Mouse (Mus musculus) layer of hippocampus, adult 18-20 months (tissue): ENCODE measurements around the gene Ago3. TPM values are rescaled to one million over a fixed set of nuclear protein-coding genes. Genes with fewer than 3 reads are reported as not detected.

ENCODE experiments used
- DNase-seq, 2 experiments: peaks; one replicate each; pipeline ENCODE4 v3.0.0; 2022; ENCODE audit warnings: low spot score in 2 of 2
- long read RNA-seq: library from polyadenylated mRNA; stranded (forward); transcript quantifications from one replicate; pipeline ENCODE4 v2.0.0, GENCODE M21; 2021
- total RNA-seq, 2 experiments: library from RNA; stranded (reverse); gene quantifications; 2 replicates each; pipeline ENCODE4 v1.2.3; 2021

Gene Ago3
- 10 to 100 TPM; 36.9 to 38.7 TPM for total RNA-seq
- long read RNA-seq, full-length matches to known transcripts = 1 of 18 reads
- long read RNA-seq, partial matches to known transcripts = 5 of 18 reads
- long read RNA-seq, other reads (novel, unspliced or antisense) = 12 of 18 reads

DNA sequence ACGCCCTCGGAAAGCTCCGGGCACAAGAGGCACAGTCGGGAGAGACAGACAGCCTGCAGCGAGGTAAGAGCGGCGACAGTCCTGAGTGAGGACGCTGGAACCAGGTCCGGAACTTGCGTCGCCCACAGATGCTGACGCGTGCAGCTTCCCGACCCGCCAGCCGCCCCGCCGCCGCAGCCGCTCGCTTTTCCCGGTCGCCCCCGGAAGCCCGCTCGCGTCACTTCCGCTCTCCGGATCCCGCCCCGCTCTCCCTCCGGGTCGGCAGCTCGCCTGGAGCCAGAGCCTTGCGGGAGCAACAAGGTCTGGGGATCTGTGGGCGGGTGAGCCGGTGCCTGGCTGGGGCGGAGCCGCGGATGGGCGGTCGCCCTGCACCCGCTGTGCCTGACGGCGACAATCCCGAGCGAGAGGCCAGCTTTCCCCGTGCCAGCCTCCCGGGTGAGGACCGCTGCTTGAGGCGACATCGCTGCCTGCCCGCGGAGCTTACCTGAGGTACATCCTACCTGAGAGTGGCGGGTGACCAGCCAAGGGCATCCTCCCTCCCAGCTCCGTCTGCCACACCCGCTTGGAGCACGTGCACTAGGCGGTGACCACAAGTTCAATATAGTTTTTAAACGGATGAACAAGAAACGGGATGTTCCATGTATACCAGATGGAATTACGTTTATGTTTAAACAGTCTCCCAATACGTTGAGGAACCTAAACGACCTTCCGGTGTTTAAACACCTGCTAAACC, at the start of gene Ago3:
TSS of gene Ago3 (minus strand) at position 210 of the 733 bp plus-strand sequence.
- peak; percentile 92 for DNase-seq

DNA sequence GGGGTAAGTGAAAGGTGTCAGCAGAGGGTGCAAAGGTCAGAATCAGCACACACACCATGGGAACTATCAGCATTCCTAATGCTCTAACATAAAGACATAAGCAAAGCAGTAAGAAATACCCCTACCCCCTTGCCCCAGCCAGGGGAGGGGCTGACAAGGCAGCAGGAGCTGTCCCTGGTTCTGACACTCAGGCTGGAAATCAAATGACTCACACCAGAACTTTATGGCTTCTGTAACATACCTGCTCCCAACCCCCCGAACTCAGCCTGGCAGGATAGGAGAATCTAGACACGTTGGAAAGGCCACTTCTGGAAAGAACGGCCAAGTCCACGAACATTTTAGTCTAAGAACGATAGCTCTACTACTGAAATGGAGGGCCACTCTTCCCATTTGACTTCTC, 43.7 kb upstream of the Ago3 start:
- DNase-seq = no peak

DNA sequence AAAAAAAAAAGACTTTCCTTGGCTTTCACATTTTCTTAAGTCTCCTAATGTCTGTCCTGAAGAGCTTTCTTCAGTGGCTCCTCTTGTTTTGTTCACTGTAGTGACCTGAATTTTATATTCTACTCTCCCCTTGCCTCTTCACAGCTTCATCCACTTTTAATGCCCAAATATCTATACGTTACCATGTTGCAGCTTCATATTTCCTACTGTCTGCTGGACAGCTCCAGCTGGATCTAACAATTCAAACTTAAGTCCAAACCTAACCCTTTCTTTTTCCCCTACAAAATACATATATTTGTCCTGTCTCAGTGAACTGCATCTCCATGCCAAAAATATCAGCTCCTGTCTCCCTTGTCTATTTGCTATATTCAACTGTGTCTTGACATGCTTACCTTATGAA, 40.0 kb upstream of the Ago3 start:
- DNase-seq = no peak

DNA sequence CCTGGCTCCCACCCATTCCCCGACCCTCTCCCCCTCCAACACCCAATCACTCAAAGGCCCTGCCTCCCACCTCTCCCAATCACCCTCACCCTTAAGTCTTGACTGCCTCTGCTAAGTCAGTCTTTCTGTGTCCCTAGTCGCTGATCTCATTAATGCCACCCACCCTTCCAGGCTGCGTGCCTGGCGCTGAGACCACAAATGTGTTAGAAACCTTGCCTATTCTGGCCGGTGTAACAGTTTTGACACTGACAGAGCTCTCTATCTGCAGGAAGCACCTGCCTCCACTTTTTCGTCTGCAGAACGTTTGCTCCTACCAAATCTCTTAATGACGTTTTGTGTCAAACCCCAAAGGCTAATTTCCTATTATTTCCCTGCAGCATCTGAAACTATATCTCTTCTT, 39.6 kb upstream of the Ago3 start:
- DNase-seq = no peak

DNA sequence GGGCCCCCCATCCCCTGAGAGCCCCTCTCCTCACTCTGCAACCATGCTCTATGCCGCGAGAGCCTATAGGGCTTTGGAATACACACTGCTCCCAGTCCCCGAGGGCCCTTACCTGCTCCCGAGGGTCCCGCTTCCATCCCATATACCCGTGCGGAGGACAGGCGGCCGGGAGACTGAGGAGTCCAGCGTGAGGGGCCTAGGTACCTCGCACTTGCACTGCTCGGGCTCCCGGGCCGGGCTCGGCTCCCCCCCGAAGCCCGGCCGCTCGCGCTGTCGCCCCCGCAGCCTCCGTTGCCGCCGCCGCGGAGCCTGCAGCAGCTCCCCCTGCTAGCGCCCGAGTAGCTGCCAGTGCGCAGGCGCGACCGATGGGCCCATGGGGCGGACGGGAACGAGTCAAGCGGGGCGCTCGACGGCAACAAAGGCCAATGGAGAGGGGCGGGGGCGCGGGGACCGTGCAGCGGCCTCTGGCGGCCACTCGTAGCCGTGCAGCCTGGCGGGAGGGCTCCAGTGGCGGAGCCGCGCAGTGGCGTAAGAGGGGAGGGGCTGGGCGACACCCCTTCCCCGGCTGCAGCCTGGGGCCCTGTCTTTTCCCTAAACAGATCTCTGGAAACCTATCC, 39.0 kb upstream of the Ago3 start, which contains the start of gene Ago1:
TSS of gene Ago1 (minus strand) at position 299 of the 617 bp plus-strand sequence.
- DNase-seq = peak; percentile 93 to 96

DNA sequence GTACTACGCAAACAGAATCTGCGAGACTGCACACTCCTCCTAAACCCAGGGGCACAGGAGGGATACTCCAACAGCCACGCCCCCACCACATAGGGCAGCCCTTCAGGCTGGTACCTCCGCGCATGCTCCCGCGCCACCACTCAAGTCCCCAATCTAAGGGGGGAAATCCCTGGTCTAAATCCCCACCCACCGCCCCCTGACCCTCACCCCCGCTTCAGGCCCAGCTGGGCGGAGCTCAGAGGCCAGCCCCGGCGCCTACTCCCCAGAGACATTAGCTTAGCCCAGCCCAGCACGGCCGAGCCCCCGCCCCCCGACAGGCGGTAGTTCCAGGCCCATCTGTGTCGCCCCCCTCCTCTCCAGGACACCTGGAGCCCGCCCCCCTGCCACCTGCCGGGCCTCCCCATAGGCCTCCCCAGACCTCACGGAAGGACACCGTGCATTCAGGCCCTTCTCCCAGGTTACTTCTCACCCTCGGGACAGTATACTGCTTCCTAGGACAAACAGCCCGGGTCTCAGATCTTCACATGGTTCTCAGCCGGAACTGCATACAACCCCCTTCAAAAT, 38.4 kb upstream of the Ago3 start:
- peak in 1 of 2 experiments; percentile 59 for DNase-seq

DNA sequence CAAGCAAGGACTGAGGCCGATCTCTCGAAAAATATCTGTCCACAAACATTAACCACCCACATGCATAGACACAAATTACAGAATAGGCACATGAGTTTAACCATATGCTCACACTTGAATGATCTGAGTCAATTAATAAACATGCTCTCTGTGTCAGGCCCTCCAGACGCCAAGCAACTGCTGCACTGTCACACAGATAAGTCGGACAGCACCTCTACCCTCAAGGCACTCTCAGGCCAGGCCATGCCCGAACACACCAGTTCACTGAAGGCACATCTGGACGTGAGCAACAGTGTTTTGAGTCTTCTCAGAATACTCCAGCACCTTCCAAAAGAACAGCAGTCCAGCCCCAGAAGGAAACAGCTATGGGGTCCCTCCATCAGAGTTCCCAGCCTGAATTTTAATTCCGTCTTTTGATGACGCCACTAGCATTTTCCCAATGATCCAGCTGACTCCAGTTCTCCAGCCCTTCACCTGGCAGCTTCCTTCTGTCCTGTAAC, 36.9 kb upstream of the Ago3 start:
- no peak for DNase-seq

DNA sequence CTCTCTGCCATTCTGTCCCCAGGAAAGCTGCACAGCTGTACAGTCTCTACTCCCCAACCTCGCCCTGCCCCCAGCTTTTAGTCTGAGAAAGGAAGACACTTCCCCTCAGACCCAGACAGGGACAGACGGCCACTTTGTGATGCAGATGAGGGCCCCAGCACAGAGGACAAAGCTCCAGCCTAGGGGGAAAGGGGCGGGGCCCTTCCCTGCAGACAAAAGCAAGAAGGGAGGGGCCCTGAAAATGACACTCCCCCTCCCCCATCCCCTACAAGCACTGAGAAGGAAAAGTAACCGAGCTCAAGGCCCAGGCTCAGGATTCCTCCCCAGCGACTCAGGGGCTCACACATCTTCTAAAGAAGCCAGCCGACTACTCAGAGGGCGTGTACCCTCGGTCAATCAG, 36.5 kb upstream of the Ago3 start:
- DNase-seq = peak in 1 of 2 experiments; percentile 46

DNA sequence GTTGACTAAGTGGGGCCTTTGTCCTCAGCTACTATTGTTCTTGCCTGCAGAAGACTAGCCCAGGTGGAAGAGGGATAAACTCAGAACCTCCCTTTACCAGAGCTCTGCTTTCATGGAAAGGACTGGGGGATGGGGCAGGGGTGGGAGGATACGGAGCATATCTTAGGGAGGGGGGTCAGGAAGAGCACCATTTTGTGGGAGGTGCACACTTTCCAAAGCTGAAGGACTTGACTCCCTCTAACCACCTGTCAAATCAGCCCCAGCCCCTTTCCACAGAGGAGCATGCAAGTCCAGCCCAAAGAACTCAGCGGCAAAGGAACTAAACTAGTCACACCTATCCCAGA, 35.5 kb upstream of the Ago3 start:
- no peak for DNase-seq

DNA sequence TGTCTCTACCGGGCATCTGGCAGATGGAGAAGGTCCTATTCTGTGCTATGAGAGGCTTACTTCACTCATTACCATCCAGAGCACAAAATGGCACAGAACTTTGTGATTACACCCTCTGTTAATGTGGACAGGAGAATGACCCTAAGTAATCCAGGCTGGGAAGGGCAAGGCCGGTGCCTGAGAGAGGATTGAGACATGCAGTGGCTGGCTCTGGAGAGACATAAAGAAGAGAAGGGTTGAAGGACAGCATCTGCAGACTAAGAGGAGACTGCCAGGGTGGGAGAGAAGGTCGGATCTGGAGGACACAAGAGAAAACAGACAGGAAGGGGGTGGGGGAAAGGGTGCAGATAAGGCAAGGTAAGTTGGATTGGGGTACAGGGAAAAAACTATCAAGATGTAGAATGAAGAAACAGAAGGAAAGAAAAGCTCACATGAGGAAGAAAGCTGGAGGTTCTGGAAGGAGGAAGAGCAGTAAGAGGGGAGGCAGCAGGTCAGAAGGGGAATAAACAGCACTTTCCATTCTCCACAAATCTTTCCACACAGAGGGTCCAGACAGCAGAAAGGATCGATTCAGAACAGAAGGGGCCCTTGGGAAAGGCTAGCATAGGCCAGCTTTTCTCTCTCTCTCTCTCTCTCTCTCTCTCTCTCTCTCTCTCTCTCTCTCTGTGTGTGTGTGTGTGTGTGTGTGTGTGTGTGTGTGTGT, 35.0 kb upstream of the Ago3 start:
- no peak for DNase-seq

DNA sequence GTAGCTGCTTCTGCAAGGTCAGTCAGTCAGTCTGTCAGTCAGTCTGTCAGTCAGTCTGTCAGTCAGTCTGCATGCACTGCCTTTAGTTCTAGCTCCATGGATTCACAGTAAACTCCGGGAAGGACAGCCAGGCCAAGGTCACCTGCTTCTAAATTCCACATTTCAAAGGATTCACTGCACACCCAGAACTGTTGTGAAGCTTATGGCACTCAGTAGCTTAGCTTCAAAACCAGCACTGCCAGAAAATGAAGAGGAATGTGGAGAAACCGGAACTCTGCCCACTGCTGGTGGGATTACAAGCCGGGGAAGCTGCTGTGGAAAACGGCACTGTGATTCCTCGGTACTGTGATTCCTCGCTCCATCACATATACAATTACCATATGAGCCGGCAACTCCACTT, 26.1 kb upstream of the Ago3 start:
- no peak for DNase-seq

DNA sequence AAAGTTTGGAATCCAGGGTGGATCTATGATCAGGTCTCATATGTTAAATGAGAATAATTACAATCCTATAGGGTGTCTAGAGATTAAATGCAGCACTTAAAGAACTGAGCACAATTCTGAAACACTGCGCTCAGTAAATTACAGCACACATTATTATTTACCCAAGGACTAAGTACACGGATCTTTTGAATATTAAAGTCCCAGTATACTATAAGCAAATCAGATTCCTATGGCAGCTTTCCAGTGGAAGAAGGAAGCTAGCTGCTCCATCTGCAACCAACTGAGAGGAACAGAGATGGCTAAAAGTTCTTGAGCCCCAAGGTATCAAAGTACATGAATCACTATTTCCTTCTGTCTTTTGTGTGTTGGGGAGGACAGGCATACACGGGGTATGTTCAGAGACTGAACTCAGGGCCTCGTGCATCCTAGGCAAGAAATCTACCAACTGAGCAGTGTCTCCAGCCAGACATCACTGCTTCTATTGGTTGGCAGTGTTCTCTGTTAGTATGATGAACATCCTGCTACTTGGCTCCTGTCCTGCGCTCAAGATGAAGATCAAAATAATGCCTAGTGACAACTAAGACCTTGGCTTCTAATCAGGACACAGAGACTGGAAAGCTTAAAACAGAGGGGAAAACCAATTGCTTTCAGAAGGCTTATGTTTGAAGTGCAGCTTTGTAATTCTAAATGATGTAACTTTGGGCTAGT, 25.3 kb upstream of the Ago3 start:
- no peak for DNase-seq

DNA sequence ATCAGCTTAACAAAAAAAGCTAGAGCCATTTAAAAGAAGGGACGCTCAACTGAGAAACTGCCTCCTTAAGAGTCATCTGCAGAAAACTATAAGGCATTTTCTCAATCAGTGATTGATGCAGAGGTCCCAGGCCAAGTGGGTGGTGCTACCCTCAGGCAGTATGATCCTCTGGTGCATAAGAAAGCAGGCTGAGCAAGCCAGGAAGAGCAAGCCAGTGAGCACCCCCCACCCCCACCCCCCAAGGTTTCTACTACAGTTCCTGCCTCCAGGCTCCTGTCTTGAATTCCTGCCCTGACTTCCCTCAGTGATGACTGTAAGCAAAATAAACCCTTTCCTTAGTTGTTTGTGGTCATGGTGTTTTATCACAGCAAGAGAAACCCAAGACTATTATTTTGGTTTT, 20.9 kb upstream of the Ago3 start:
- DNase-seq = no peak

DNA sequence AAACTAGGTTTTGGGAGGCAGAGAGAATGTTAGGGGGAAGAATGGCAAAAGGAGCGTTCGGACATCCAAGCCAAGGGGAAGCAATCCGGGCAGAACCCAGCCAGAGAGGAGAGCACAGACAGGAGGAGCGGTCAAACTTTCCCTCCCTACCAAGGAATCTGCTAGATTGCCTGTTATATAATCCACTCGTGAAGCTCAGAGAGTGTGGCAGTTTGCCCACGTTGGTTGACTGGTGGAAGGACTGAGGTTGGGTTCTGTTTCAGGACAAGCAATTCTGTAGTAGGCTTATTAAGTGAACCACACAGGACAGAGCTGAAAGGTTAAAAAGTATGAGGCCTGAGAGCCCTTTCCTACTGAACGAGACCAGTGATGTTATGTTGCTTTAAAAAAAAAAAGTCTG, 17.8 kb upstream of the Ago3 start:
- DNase-seq = no peak

DNA sequence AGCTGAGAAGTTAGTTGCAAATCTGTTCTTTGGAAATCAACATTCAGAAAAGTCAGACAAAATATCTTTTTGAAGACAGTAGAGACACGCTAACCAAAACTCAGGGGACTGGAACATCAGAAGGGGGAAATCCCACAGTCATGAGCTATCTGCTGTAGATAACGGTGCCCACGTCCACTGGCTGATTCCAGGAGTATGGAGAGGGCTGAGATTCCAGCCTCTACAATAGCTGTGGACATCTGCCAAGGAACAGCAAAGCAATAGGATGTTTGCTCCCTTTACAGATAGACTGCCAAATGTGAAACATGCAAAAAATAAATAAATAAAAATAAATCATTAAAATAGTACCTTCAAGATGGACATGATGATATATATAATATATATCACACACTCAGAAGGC, 15.2 kb upstream of the Ago3 start:
- DNase-seq = no peak

DNA sequence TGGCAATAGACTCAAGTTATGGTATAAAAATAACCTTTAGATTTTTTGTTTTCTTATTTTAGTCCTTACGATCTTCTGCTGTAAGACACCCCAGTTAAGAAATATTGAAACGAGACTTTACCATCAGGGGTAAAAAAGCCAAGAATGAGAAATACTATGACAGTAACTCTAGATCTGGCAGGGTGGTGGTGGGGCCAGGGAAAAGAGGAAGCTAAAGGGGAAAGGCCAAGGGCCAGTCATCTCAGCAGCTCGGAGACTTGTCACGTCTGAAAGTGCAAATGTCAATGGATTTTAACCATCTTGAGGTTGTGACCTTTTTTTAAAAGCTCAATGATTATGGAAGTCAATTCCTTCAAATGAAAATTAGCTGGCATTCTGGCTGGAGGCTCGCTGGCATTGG, 8.9 kb upstream of the Ago3 start:
- DNase-seq = no peak

DNA sequence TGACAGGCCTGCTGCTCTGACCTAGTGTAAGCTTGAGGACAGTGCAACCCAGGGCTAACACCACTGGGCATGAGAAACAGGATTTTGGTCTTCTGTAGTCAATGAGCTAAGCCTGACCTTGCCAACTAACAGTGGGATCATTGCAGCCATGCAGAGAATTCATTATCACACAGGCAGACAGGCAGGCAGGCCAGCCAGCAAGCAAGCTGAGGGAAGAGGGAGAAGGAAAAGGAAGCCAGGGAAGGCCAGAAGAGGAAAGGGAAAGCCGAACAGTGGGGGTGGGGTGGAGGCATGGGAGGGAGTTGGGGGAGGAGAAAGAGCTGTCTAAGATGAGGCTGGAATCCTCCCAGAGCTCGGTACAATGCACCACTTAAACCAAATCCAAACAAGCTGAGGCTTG, 6.9 kb upstream of the Ago3 start:
- peak in 1 of 2 experiments; percentile 44 for DNase-seq

DNA sequence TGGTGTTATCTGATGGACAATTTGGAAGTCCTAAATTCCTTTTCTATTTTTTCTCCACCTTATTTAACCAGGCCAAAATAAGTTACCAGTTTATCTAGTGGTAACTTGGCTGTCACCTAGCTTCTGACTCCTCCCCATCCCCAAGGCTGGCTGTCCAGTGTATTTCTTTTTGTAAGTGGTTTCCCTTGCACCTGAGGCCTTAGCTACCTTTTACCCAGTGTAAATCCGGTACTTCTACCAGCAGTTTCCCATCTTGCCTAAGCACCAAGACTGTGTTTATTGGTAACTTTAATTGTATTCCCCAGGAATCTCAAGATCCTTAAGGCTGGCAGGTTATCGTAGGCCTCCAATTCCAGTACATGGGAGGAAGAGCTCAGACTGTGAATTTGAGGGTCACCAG, 4.7 kb upstream of the Ago3 start:
- DNase-seq = no peak

DNA sequence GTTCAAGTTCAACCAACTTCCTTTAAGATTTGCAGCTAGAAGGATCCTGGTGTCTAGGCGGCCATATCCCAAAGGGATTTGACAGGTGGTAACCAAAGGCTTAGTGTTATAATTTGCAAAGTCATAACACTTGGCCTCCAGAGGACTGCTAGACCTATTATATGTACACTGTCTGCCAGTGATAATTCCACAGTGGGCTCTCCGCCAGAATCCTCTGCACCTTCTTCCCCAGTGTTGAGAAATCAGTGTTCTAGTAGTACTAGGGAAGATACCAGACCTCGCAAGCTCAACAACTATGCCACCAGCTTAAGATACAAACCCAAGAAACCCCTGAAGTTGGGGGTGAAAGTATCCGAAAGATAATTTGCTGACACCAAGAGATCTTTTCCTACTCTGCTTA, 3.8 kb upstream of the Ago3 start:
- no peak for DNase-seq

DNA sequence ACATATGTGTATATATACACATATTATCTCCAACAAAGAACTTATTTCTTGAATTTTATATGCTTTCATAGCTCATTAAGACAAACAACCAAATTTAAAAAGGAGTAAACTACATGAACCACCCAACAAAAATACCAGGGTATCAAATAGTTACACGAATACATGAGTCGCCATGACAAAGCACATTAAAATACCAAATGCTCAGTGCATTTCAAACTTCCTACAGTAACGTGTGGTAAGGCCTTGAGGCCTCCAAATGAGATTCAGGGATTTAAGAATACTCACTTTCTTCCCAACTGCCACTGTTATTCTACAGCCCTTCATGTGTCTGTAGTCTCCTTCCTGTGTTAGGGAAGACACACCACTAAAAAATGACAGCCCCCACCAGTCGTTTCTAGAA, 2.4 kb upstream of the Ago3 start:
- no peak for DNase-seq

DNA sequence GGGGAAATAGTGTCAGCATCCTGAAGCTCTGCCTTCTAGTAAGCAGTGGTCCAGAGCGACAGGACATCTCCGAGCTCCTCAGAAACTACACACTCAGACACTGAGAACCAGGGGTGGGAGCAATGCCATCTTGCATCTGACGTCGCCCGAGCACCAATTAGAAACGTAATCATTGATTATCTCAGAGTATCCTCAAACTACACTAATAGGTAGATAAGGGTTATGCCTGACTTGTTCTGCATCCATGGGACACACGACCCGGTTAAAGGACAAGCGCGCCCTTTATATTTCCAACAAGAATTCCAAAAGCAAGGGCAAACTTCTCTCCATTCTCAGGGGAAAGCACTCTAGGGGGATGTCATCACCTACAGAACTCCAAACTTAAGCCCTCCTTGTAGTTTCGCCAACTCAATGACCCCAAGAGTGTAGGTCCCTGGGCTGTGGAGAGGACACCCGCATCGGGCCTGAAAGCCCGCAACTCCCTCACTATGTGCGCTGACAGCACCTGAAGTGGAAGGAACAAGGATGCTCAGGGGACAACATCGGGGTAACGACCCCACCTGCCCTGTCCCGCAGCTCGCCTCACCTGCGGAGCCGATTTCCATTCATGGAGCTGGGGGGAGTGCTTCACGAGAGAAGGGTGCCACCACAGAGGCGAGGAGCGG, 542 bp downstream of the Ago3 start:
- DNase-seq = peak in 1 of 2 experiments; percentile 24
